In the genomic region with DNA sequence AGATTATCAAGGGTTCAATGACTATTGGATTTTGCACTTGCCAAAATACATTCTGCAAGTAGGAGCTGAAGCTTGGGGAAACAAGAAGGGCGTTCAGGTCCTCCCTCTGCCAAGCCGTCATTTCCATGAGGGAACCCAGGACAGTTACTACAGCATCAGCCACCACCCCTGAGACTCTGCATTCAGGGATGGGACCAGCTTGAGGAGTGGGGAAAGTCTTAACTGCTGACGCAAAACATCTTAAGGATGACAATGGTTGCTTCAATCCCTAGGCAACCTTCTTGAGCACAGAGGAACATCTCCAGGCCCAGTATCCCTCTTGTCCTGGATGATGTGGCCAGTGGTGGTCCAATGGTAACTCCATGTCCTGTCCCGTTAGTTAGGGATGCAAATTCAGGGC, we compare ENCODE assay signal across 11 mouse cellular contexts.
"Had no signal": no experiment of that assay in that cellular context is flagged by ENCODE, and none has a peak within 500 bp of the region (broad histone marks: within the 10 kb centered on the region; RNA-seq: fewer than 3 reads in every experiment).

No protein-coding gene starts in this region.

- ATAC-seq: liver, embryonic 12.5 days; midbrain, embryonic 16.5 days had no signal

- H3K4me3 ChIP-seq: left cerebral cortex, adult 2 months; limb, embryonic 15.5 days; liver, embryonic 12.5 days; midbrain, embryonic 10.5 days had no signal

- H3K9me3 ChIP-seq: limb, embryonic 15.5 days; liver, embryonic 12.5 days; midbrain, embryonic 10.5 days had no signal

- H3K36me3 ChIP-seq: limb, embryonic 15.5 days; liver, embryonic 12.5 days; midbrain, embryonic 10.5 days had no signal

- DNase-seq: kidney, postnatal 10 days; lung, postnatal 10 days; lung, postnatal 4 days; right cerebral cortex, postnatal 14 days; thymus, postnatal 36 days had no signal

- H3K9ac ChIP-seq: limb, embryonic 15.5 days; liver, embryonic 12.5 days; lung, embryonic 14.5 days had no signal

- H3K27ac ChIP-seq: left cerebral cortex, adult 2 months; limb, embryonic 15.5 days; liver, embryonic 12.5 days; midbrain, embryonic 10.5 days had no signal

- H3K4me1 ChIP-seq: liver, embryonic 12.5 days had no signal

- H3K4me2 ChIP-seq: limb, embryonic 15.5 days; liver, embryonic 12.5 days; lung, embryonic 14.5 days had no signal

- H3K27me3 ChIP-seq: limb, embryonic 15.5 days; liver, embryonic 12.5 days had no signal
